Mouse (Mus musculus) thymus, adult 2 months (tissue): ENCODE data around the gene Kantr.

Experiments
- CTCF ChIP-seq: fragments of 200-500 bp; IDR thresholded peaks from 2 replicates; pipeline ENCODE4 v1.5.1; 2012; ENCODE audit warnings: mild to moderate bottlenecking, control low read depth, low read length, moderate library complexity, borderline replicate concordance; ENCODE audit not compliant: control insufficient read depth, poor library complexity, insufficient read depth; ENCODE audit errors: extremely low read depth
- POLR2A ChIP-seq: fragments of 200-500 bp; IDR thresholded peaks from 2 replicates; pipeline ENCODE4 v1.6.1; 2012; ENCODE audit warnings: mild to moderate bottlenecking, low read length, control low read depth, moderate library complexity; ENCODE audit not compliant: control insufficient read depth, poor library complexity, insufficient read depth; ENCODE audit errors: extremely low read depth

DNA sequence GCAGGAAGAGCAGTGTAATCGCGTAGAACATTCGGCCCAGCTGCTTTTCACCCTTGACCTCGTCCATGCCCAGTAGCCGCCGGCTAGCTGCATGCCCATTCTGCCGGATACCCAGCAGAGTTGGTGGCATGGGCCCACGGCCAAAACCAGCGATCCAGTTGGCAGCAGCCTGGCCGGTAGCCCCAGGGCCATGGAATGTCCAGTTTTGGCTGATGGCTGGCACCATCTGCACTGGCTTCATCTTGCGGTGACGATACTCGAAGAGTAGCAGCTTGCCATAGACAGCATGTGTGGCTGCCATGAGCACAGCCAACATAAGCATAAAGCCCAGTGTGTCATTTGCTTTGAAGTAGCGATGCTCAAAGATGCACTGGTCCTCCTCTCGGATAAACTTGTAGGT, 19.3 kb upstream of the Kantr start:
- no peak for TF ChIP-seq CTCF
- no peak for TF ChIP-seq POLR2A
